Mouse (Mus musculus): ENCODE measurements around the gene Spint2. TPM values are rescaled to one million over a fixed set of nuclear protein-coding genes. Genes with fewer than 3 reads are reported as not detected.

The Spint2 gene
- polyA plus RNA-seq, 1 experiment from 2014 or later = 48.8 TPM

GRCm38 (mm10) chr7:29313572-29314261, 32.0 kb upstream of the Spint2 start:
- H3K4me3 ChIP-seq = no peak overlapping the region
- ATAC-seq (replicated peaks) = no peak
- no peaks in the 10 kb centered on the region for H3K27me3 ChIP-seq
- H3K9me3 ChIP-seq = no peaks in the 10 kb centered on the region
- 44% methylated on average over 9 of the region's 9 CpGs for WGBS
- H3K27ac ChIP-seq (replicated peaks) = peak overlapping the region; percentile 98
- peaks cover 88% of the 10 kb centered on the region for H3K4me1 ChIP-seq
- H3K9ac ChIP-seq (replicated peaks) = peak overlapping the region; percentile 29; the same call in 1 of the 2 replicates
- peak overlapping the region; percentile 33 for H3K4me2 ChIP-seq (replicated peaks)
- peaks cover 40% of the 10 kb centered on the region for H3K36me3 ChIP-seq

GRCm38 (mm10) chr7:29313051-29313450, 31.3 kb upstream of the Spint2 start:
- H3K27me3 ChIP-seq = no peaks in the 10 kb centered on the region
- H3K4me1 ChIP-seq = peaks cover 88% of the 10 kb centered on the region
- H3K27ac ChIP-seq (replicated peaks) = peak overlapping the region; percentile 98
- H3K4me3 ChIP-seq = peak overlapping the region; percentile 13; the same call in 1 of the 2 replicates
- H3K36me3 ChIP-seq = peaks cover 40% of the 10 kb centered on the region
- peak overlapping the region; percentile 33 for H3K4me2 ChIP-seq (replicated peaks)
- H3K9me3 ChIP-seq = no peaks in the 10 kb centered on the region
- H3K9ac ChIP-seq (replicated peaks) = no peak overlapping the region
- 20% methylated on average over 9 of the region's 9 CpGs for WGBS
- ATAC-seq (replicated peaks) = no peak

GRCm38 (mm10) chr7:29309749-29310148, 28.0 kb upstream of the Spint2 start:
- no peak for ATAC-seq (replicated peaks)
- WGBS = 15% methylated on average over 5 of the region's 5 CpGs
- no peaks in the 10 kb centered on the region for H3K27me3 ChIP-seq
- peak overlapping the region; percentile 97 for H3K4me2 ChIP-seq (replicated peaks)
- peak overlapping the region; percentile 89; the same call in 1 of the 2 replicates for H3K27ac ChIP-seq (replicated peaks)
- H3K9me3 ChIP-seq = no peaks in the 10 kb centered on the region
- H3K4me1 ChIP-seq = peaks cover 83% of the 10 kb centered on the region
- peaks cover 33% of the 10 kb centered on the region for H3K36me3 ChIP-seq
- H3K4me3 ChIP-seq = peak overlapping the region; percentile 74
- peak overlapping the region; percentile 86 for H3K9ac ChIP-seq (replicated peaks)

GRCm38 (mm10) chr7:29309221-29309721, 27.6 kb upstream of the Spint2 start:
- Histone ChIP-seq H3K36me3 (peaks cover 30% of the 10 kb centered on the region), H3K27ac (replicated peaks) (peak overlapping the region; percentile 89), H3K27me3 (no peaks in the 10 kb centered on the region), H3K4me2 (replicated peaks) (peak overlapping the region; percentile 97), H3K9me3 (no peaks in the 10 kb centered on the region), H3K9ac (replicated peaks) (peak overlapping the region; percentile 86), H3K4me1 (peaks cover 82% of the 10 kb centered on the region), H3K4me3 (peak overlapping the region; percentile 74)
- ATAC-seq (replicated peaks) = no peak
- 2% methylated on average over 36 of the region's 36 CpGs for WGBS

- Histone ChIP-seq H3K9ac (replicated peaks) (peak overlapping the region; percentile 86), H3K4me2 (replicated peaks) (peak overlapping the region; percentile 97), H3K27me3 (no peaks in the 10 kb centered on the region), H3K4me3 (peak overlapping the region; percentile 74), H3K27ac (replicated peaks) (peak overlapping the region; percentile 89), H3K36me3 (peaks cover 20% of the 10 kb centered on the region), H3K9me3 (no peaks in the 10 kb centered on the region), H3K4me1 (peaks cover 70% of the 10 kb centered on the region)
- WGBS = under 1% methylated on average over 42 of the region's 42 CpGs
- ATAC-seq (replicated peaks) = peak; percentile 71
These were observed 25.8 kb upstream of the Spint2 start for GRCm38 (mm10) chr7:29307350-29308104.

- Histone ChIP-seq H3K4me3 (peak overlapping the region; percentile 74), H3K4me2 (replicated peaks) (peak overlapping the region; percentile 97), H3K36me3 (peaks cover 12% of the 10 kb centered on the region), H3K9ac (replicated peaks) (peak overlapping the region; percentile 86), H3K4me1 (peaks cover 67% of the 10 kb centered on the region), H3K9me3 (no peaks in the 10 kb centered on the region), H3K27ac (replicated peaks) (peak overlapping the region; percentile 89), H3K27me3 (no peaks in the 10 kb centered on the region)
- WGBS = 13% methylated on average over 7 of the region's 7 CpGs
- ATAC-seq (replicated peaks) = no peak
These were observed 24.9 kb upstream of the Spint2 start for GRCm38 (mm10) chr7:29306619-29307018.

- peak overlapping the region; percentile 89 for H3K27ac ChIP-seq (replicated peaks)
- H3K36me3 ChIP-seq = peaks cover 7% of the 10 kb centered on the region
- H3K9me3 ChIP-seq = no peaks in the 10 kb centered on the region
- 8% methylated on average over 7 of the region's 7 CpGs for WGBS
- no peaks in the 10 kb centered on the region for H3K27me3 ChIP-seq
- peak overlapping the region; percentile 97 for H3K4me2 ChIP-seq (replicated peaks)
- H3K4me3 ChIP-seq = peak overlapping the region; percentile 74
- H3K9ac ChIP-seq (replicated peaks) = peak overlapping the region; percentile 86
- H3K4me1 ChIP-seq = peaks cover 68% of the 10 kb centered on the region
- ATAC-seq (replicated peaks) = no peak
These were observed 24.4 kb upstream of the Spint2 start for GRCm38 (mm10) chr7:29306108-29306507.

GRCm38 (mm10) chr7:29305263-29305988, 23.7 kb upstream of the Spint2 start:
- H3K27ac ChIP-seq (replicated peaks) = peak overlapping the region; percentile 89
- H3K9ac ChIP-seq (replicated peaks) = peak overlapping the region; percentile 86
- no peaks in the 10 kb centered on the region; the same call in 1 of the 2 replicates for H3K36me3 ChIP-seq
- no peaks in the 10 kb centered on the region for H3K9me3 ChIP-seq
- peak overlapping the region; percentile 97 for H3K4me2 ChIP-seq (replicated peaks)
- peak overlapping the region; percentile 74 for H3K4me3 ChIP-seq
- no peak for ATAC-seq (replicated peaks)
- H3K27me3 ChIP-seq = no peaks in the 10 kb centered on the region
- 13% methylated on average over 9 of the region's 9 CpGs for WGBS
- H3K4me1 ChIP-seq = peaks cover 64% of the 10 kb centered on the region

GRCm38 (mm10) chr7:29304463-29305262, 23.0 kb upstream of the Spint2 start:
- Histone ChIP-seq H3K4me1 (peaks cover 56% of the 10 kb centered on the region), H3K9me3 (no peaks in the 10 kb centered on the region)
- ATAC-seq (replicated peaks) = no peak

GRCm38 (mm10) chr7:29303738-29304462, 22.2 kb upstream of the Spint2 start, which contains the start of gene Dpf1:
Gene Dpf1, plus strand, starts transcription at chr7:29303951.
- no peaks in the 10 kb centered on the region for H3K27me3 ChIP-seq
- WGBS = under 1% methylated on average over 67 of the region's 67 CpGs
- H3K9ac ChIP-seq (replicated peaks) = peak within 1 kb of the TSS; percentile 86
- peak; percentile 93 for ATAC-seq (replicated peaks)
- peak within 1 kb of the TSS; percentile 74 for H3K4me3 ChIP-seq
- H3K27ac ChIP-seq (replicated peaks) = peak within 1 kb of the TSS; percentile 89
- no peaks in the 10 kb centered on the region for H3K9me3 ChIP-seq
- peak within 1 kb of the TSS; percentile 97 for H3K4me2 ChIP-seq (replicated peaks)
- peaks cover 49% of the 10 kb centered on the region for H3K4me1 ChIP-seq
- no peaks in the 10 kb centered on the region for H3K36me3 ChIP-seq

More at GRCm38 (mm10) chr7:29304463-29305262, 23.0 kb upstream of the Spint2 start:
- no peaks in the 10 kb centered on the region for H3K36me3 ChIP-seq
- peak overlapping the region; percentile 89 for H3K27ac ChIP-seq (replicated peaks)
- H3K27me3 ChIP-seq = no peaks in the 10 kb centered on the region
- peak overlapping the region; percentile 74 for H3K4me3 ChIP-seq
- under 1% methylated on average over 48 of the region's 48 CpGs for WGBS
- H3K4me2 ChIP-seq (replicated peaks) = peak overlapping the region; percentile 97
- H3K9ac ChIP-seq (replicated peaks) = peak overlapping the region; percentile 86

Data from forebrain, embryonic 15.5 days (tissue).